Mouse (Mus musculus) gastrocnemius, postnatal 25 days (tissue): ENCODE measurements at regions not wholly inside any gene's neighbourhood (a gene's known extent, or its start where the extent isn't known, plus 50 kb on each side); places are given as distances from the start of the nearest gene placed in this dataset.

ENCODE experiments used
- DNase-seq: peaks from one replicate; pipeline ENCODE4 v3.0.0; 2022

- DNase-seq = no peak
Measured at GRCm38 (mm10) chr1:127152840-127153239, 52.0 kb upstream of the Mgat5 start.

GRCm38 (mm10) chr1:127135521-127135920 lies 69.3 kb upstream of the Mgat5 start:
- DNase-seq = no peak

GRCm38 (mm10) chr1:127131871-127132270 lies 72.9 kb upstream of the Mgat5 start:
- DNase-seq = no peak

DNA sequence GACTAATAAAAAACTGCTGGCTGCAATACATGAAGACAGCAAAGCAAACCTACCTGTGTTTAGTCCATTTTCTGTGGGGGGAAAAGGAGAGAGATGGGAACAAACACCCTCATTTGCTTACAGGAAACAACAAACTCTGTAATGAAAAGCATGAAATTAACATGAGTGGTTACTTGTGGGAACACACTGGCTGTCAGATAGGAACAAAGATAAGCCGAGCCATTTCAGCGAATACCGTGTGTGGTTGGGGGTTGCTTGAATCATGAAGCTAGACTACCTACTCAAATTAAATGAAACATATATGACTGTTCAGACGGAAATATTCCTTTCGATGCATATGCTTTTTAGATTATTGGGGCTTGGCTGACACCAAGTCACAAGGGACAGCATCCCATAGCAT lies 80.0 kb upstream of the Mgat5 start:
- no peak for DNase-seq

DNA sequence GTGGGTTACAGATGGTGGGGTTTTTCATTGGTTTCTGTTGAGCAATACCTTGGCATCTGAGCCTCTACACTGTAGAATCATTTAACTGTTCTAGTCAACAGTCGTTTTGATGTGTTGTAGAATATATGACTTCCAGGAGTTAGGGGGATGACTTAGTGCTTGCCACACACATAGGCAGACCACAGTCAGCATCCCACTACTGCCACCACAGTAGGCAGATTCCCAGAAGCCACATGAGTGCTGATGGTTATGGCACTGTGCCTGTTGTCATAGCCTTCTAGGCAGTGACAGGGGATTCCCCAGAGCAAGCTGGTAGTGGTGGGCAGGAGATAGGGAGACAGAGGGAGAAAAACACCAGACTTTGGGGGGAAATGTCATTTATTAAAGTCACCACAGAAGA lies 86.8 kb upstream of the Mgat5 start:
- no peak for DNase-seq

- DNase-seq = no peak
Measured at GRCm38 (mm10) chr1:127107485-127107884, 97.3 kb upstream of the Mgat5 start.

DNA sequence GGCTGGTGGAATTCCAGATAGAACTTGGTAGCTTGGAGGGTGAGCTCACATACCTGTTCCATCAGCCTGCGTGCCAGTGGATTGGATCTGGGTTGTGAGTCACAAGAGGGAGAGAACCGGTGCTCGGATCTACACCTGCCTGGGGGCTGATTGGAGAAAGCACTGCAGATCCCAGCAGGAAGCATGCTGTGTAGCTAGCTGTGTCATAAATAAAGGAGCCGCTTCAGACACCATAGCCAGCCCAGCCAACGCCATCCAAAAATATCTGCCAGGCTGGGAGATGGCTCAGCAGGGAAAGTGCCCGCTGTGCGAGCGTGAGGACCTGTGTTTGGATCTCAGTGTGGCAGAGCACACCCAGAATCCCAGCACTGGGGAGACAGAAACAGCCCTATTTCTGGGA lies 99.0 kb upstream of the Mgat5 start:
- DNase-seq = no peak

GRCm38 (mm10) chr1:127103664-127104063 lies 101.2 kb upstream of the Mgat5 start:
- no peak for DNase-seq

- no peak for DNase-seq
Measured at GRCm38 (mm10) chr1:127098871-127099420, 105.9 kb upstream of the Mgat5 start.

DNA sequence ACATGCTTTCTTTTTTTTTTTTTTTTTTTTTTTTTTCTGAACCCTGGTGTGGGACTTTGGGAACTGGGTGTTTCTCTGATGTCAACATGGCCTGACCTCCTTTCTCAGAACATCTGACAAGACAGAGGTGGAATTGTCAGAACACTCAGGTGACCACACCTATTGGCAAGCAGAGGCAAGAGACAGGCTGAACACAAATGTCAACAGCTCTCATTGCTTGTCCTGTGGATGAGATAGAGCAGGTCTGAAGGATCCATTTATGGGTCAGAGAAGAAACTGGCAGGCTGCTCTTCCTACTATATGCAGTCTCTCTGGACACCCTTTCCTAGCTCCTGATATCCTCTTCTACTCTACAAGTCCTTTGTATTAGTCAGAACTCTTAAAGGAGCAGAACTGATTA lies 117.2 kb upstream of the Mgat5 start:
- no peak for DNase-seq

- DNase-seq = no peak
Measured at GRCm38 (mm10) chr1:127085988-127086387, 118.8 kb upstream of the Mgat5 start.

GRCm38 (mm10) chr1:127083761-127084308 lies 121.0 kb upstream of the Mgat5 start:
- DNase-seq = no peak

GRCm38 (mm10) chr1:127079012-127079411 lies 125.8 kb upstream of the Mgat5 start:
- DNase-seq = no peak

DNA sequence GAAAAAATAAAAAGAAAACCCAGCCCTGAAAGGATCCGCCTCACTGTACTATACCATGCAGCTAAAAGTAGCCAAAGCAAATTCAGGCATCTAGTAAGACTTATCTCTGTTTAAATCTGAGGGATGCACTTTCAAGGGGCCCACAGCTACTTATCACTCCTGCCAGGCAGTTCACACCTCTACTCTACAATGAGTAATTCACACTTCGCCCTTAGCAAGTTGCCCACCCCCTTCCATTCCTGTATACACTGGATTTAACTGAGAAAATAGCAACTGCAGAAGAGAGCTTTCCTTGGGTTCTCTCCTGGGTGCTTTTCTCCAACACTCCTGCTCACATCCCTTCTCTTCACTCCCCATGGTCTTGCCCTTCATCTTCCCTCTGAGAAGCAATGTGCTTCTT lies 142.4 kb upstream of the Mgat5 start:
- DNase-seq = no peak

DNA sequence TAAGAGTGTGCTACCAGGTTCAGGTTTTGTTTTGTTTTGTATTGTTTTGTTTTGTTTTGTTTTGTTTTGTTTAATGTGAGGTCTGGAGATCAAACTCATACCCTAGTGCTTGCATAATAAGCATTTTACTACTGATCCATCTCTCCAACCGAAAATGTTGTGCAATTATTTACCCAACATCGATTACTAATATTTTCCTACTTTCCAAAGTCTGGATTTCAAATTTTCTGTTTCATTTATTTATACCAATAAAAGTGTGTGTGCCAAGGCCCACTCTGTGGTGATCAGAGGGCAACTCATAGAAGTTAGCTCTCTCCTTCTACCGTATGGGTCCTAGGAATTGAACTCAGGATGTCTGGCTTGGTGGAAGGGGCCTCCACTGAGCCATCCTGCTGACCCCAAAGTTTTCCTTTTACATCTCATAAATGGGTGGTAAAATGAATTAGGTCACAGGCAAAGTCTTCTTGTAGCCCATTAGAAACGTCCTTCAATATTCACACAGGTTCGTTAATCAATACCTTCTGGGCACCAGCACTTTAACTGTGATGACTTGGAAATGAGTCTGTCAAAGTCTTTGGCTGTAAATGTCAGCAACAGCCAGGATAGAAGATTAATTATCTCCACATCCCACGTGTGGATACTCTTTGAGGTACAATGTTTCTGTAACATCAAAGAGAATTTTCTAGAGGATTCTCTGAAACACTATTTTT lies 158.9 kb upstream of the Mgat5 start:
- no peak for DNase-seq

- DNase-seq = no peak
Measured at GRCm38 (mm10) chr1:127034748-127035147, 170.1 kb upstream of the Mgat5 start.

- DNase-seq = no peak
Measured at GRCm38 (mm10) chr1:127031563-127031962, 173.3 kb upstream of the Mgat5 start.

DNA sequence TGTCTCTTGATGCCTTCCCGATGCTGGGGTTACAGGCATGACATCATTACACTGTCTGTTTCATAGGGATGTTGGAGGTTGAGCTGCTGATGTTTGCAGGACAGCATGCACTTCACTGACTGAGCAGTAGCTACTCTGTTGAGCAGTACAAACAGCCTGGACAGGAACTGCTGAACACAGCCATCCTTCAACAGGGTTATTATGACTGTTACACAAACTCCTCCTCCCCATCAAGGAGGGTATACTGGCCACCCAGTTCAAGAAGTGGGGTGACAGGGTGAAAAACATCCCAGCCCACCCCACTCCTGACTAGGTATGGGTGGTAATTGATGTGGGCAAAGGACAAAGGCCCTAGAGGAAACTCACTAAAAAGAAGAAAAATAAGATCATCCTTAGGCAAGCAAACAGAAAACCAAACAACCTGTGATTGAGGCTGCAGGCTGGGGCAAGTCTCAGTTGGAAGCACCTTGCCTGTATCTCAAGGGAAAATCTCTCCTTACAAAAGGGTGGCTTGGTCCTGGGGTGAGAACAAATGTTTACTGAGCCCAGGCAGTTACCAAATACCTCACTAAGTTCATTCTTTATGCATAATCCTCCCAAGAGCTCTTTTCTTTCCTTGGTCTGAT lies 175.8 kb upstream of the Mgat5 start:
- no peak for DNase-seq

DNA sequence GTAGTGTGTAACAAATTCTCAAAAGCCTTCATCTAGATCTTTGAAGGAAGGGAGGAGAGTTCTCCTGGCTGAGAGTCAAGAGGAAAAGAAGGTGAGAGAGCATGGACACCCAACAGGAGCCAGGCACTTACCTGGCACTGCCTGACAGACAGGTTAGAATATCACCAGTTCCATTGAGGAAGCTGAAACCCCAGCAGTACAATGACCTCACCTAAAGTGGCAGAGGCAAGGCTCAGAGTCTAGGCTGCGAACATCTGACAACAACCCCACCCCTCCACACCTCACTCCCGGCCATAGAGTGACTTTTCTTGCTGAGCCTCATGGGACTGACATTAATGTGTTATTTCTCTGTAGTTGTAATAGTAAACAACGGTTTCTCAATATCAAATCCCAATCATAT lies 181.7 kb upstream of the Mgat5 start:
- no peak for DNase-seq

DNA sequence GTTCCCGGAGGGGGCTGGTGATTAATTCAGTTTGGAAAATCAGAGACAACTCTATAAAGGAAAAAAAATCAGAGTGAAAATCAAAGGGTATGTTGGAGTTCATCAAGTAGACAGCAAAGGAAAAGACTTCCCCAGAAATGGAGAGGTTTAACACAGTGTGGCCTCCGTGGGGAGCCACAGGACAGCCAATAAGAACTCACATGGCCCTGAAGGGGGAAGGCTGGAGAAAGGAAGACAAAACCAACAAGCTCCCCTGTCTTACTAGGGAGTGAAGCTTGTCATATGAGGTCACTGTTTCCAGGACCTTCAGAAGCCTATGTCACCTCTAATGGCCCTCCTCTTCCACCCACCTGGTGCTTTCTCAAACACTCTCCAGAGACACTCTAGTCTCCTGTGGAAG lies 187.1 kb upstream of the Nckap5 start:
- no peak for DNase-seq

DNA sequence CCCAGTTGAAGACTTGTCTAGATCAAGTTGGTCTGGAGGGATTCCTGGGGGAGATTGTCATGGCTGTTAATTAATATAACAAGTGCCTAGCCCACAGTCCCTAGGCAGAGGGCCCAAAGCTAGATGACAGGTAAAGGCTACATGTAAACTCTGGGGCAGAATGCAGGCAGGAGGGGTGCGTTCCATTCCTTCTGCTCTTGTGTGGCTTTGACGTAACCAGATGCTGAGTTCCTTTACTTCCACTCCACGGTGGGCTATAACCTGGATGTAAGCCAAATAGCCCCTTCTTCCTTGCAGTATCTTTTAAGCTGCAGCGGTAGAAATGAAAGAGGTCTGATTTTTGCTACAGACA lies 185.3 kb upstream of the Nckap5 start:
- DNase-seq = no peak

DNA sequence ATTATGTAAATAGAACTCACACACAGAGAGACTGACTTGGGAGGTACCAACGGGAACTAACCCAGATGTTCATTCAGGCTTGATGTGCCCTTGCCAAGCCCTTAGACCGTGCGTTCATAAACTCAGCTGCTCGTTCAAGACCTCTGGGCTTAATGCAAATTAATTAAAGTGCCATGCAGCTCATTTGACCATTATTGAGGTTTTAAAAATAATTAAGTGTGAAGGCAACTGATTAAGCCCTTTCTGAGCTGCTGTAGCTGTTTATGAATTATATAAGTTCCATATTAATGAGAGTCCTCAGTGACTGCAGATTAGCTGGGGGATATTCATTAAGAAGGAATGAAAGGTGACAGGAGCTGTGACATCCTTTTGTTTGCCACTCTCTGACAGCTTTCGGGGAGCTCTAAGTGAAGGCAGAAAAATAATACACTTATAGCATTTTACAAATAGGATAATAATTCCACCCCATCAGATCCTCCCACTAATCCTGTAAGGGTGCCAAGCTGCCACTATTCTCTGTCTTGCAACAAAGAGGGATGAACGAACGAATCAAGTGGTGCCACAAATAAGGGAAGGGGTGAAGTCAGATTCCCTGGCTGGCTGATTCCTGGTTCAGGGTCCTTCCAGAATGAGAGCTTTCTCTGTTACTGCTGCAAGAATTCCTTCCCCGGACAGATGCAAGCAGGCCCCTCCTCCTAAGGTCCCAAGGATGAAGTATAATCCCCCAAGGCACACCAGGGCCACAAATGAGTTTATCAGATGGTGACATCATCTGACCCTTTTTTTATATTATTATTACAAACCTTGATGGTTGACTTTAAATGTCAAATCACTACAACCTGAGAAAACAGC lies 184.7 kb upstream of the Nckap5 start:
- DNase-seq = no peak

DNA sequence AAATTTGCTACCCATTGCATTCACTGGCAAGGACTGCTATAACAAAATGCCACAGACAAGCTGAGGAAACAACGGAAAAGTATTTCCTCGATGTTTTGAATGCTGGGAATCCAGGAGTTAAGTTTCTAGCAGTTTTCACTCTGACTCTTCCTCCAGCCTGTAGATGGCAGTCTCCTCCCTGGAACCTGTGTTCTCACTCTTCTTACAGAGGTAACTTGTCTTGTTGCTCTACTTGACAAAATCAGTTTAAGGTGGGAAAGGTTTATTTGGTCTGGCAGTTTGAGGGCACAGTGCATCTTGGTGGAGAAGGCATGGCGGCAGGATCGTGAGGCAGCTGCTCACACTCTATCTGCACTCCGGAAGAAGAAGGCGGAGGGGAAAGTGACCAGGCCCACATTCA lies 181.3 kb upstream of the Nckap5 start:
- no peak for DNase-seq
